Mouse (Mus musculus): ENCODE results near the gene Cryga.

The Cryga gene

DNA sequence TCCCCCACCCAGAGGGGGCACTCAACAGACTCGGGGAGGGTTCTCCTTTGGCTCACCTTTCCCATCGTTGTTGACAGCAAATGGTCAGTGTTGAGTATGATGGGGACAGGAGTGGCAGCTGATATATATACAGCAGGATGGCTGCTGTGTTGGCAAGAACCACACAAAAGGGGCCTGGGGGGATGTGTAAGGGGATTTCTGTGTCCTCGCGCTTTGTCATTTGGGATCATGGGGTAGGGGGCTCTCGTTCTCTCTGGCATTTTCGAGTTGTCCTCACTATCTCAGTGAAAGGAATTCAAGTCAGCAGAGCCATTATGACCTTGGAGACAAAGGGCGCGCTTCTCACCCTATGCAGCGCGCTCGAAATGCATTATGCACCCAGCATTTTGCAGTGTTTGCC is at the start of gene Cryga:
TSS of gene Cryga (minus strand) at position 101 of the 400 bp plus-strand sequence.
- DNase-seq, result no peak

DNA sequence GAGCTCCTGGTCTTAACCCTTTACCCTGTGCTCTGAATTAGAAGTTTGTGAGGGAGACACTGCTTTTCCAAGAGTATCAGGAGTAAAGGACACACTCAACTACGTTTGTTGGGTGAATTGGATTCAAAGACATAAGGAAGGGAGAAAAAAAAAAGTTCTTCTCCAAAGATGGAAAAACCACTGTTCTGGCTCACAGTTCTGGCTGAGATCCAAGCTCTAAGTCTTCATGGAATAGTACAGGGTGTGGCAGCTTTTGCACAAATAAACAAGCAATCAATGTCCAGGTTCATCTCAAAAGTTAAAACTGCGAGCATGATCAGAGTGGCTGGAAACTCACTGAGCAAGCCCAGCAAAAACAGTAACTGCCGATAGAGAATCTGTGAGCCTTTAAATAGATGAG is 44.8 kb upstream of the Cryga start:
- no peak for DNase-seq

DNA sequence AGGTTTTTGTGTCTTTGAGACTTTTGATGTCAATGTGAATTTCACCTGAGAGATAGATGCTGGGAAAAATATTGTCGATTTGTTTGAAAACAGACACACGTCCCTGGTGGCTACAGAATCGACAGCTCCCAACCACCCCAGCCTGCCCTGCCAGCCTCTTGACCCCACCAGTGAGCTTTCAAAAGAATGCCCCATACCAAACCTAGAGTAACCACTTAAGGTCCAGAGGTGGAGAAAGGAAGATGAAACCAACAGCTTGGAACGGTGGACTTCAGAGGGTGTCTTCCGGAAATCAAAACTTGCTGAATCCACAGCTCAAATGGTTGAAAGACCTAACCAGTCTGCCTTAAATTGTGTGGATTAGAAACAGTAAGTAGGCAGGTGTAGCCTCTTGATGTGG is 44.2 kb upstream of the Cryga start:
- DNase-seq, result no peak

DNA sequence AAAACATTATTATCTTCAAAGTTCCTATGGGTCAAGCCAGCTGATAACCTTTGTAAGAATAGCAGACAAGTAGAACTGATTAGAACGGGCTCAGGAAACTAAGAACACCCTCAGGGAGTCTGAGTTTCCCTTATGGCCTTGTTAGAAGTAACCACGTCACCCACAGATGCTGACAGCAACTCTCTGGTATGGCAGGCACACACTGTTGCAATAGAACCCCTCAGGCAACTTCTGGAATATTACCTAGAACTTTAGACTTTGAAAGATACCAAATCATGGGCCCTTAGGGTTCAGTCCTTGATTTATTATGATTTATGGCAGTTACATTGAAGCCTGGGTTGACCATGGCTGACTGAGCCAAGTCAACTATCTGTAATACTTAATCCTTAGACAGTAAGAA is 43.4 kb upstream of the Cryga start:
- DNase-seq, result no peak

DNA sequence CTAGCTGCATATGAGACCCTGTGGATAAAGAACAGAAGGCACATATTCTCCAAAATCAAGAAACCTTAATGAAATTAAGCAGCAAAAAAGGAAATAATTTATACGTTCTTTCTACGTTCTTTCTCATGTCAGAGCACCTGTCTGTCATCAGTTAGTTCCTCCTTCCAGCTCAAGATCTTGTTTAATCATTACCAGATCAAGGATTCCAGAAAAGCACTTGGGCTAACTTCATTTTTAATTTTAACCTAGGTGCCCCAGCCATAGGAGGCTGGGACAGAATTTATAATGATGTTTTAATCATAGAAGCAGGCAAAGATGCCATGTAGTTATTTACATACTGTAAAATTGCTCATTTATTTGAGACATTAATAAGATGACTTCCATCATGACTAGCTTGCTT is 41.6 kb upstream of the Cryga start:
- DNase-seq, result no peak

DNA sequence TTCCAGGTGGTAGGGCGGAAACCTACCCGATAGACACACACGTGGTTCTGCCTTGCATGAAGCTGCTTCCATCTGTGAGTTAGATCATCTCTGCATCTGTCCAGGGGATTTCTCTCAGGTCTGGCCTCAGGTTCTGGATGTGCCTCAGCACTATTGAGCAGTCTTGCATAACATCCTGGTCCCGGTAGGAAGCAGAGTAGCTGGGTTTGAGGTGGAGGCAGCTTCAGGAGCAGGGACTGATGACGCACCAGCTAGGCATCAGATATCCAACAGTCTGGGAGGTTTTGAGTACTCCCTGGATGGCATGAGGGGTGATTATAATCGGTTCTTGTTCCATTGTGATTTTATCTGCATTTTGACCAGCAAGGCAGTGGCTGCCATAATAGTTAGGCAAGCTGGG is 34.4 kb upstream of the Cryga start:
- DNase-seq, result no peak

DNA sequence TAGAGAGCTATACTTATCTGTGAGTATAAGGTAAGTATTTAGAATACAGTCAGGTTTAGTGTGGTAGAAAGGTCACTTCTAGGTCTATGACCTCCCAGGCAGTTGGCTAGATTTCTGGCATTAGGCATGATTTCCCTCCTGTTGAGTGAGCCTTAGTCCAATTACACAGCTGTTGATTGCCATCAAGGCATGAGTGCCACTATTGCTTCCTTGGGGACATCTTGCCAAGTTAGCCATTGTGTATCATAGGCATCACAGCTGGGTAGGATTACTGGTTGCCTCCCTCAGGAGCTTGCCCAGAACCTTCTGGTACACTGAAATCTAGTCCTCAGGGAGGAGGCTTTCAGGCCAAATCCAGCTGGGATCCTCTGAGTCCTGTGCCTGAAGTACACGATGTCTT is 29.7 kb upstream of the Cryga start:
- no peak for DNase-seq

DNA sequence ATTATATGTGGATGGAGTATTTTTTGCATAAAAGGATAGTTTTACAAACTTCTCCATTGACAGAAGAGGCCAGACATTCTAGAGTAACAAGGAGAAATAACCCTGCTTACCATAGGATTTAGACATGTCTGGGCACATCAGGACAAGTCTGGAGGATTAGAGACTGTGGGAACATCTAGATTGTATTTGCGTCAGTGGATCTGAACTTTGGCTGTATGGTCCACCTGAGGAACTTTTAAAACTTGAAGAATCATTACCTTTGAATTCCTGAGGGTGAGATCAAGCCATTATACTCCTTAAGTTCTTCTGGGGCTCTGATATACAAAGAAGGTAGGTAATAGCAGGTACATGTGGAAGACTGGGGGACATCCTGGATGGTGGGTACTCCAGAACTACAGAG is 28.5 kb upstream of the Cryga start:
- DNase-seq, result no peak

DNA sequence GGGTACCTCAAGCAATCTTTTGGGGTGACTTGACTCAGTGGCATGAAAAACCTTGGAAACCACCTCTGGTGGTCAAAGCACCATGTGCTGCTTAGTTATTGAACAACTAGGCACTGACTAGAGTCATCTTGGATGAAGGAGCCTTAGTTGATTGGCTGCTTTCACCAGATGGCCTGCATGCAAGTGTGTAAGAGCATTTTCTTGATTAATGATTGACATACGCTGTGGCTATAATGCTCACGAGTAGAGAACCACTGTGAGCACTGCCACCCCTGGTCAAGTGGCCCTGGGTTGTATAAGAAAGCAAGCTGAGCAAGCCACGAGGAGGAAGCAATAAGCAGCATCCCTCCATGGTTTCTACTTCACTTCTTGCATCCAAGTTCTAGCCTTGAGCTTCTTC is 27.1 kb upstream of the Cryga start:
- DNase-seq, result no peak

DNA sequence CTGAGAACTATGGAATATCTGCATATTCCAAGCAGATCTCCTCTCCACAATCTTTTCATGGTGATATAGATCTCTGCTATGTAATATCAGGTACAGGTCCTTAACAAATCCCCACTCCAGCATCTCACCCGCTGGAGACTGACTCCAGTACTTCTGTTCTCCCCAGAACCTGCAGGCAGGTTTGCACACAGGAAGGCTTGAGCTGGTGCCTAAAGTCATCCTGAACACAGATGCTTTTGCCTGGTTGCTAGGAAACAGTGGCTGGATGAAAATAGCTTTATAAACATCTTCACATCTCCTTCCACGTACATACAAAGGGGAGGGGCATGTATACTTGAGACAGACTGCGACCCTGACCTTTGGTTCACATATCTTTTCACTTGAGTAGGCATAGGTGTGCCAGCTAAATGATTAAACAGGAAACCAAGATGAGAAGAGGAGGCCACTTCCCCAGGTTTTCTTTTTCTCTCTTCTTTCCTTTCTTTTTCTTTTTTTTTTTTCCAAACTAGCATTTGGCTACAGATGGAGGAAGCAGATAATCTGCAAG is 26.5 kb upstream of the Cryga start:
- DNase-seq, result no peak

DNA sequence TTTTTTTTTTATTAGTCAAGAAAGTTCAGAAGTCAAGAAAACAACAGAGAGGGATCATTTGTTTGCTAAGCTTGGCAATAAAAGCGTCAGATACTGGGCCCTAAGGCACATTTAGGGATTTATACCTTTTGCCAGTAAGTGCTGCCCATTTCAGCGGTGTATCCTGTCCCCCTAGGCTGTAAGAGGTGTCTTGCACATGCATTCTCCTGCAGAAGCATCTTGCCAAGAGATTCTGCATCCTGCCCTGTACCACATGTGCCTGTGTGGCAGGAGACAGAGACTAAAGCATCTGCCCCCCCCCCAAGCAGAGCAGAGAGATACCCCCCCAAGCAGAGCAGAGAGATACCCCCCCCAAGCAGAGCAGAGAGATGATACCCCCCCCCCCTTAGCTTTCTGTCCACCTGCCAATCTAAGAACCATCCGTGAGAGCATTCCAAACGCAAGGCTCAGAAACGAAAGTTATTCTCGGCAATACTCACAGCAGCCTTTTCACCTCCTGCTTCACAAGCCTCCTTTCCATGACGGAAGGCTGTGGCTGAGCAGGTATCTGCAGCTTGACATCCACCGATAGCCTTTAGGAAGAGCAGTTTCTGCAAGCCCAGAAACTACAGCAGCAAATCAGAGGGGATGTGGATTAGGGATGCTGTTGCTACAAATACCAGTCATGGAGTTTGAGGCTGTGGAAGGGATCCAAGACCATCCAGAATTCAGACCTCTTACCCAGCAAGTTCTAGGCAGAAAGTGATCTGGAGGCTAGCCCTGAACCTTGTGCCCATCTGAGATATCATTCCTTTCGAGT is 19.6 kb upstream of the Cryga start, which contains the start of gene D630023F18Rik:
TSS of gene D630023F18Rik (minus strand) at position 641 of the 799 bp plus-strand sequence.
- no peak for DNase-seq

DNA sequence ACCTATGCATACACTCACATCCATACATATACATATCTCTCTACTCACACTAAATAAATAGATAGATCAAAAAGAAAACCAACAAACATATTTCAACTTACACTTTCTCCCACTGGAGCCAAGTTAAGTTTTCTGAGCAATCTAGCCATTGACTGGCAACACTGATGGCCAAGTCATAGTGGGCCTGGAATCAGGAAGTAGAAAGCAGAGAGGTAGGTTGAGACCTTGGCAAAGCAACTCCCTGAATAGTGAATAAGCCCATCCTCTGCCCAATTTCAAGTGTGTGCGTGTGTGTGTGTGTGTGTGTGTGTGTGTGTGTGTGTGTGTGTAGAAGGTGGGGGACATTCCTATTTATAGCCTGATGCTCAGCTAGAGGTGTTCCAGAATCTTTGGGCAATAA is 16.3 kb upstream of the Cryga start, which contains the start of gene Gm28845:
TSS of gene Gm28845 (minus strand) at position 121 of the 400 bp plus-strand sequence.
- DNase-seq, result no peak

DNA sequence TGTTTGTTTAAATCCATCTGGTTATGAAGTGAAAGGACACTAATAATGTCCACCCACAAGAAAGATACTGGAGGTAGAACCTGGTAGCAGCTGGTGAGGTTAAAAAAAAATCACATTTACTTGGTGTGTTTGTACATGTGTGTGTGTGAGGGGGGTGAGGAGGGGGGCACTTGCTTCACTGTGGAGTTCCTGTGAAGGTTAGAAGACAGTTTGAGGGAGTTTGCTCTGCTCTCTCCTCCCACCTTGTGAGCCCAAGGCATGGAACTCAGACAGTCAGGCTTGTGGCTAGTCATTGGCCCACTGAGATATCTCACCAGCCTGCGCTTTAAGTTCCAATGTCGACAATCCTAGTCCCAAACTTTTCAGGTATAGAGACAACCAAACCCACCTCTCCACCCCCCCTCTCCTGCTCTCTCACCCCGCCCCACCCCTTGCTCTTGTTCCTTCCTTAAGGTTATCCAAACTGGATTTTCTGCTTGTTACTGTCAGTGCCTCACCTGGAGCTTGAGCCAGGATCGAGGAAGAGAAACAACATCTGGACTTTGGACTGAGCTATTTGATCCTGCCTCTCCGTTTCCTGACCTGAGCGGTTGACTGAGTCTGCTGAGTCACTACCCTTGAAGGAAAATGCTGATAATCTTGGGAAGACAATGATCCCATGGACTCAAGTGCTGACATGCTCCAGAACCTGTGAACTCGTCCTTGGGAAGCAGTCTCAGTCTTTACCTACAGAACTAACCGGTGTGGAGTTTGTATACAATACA is 15.2 kb upstream of the Cryga start:
- DNase-seq, result no peak

DNA sequence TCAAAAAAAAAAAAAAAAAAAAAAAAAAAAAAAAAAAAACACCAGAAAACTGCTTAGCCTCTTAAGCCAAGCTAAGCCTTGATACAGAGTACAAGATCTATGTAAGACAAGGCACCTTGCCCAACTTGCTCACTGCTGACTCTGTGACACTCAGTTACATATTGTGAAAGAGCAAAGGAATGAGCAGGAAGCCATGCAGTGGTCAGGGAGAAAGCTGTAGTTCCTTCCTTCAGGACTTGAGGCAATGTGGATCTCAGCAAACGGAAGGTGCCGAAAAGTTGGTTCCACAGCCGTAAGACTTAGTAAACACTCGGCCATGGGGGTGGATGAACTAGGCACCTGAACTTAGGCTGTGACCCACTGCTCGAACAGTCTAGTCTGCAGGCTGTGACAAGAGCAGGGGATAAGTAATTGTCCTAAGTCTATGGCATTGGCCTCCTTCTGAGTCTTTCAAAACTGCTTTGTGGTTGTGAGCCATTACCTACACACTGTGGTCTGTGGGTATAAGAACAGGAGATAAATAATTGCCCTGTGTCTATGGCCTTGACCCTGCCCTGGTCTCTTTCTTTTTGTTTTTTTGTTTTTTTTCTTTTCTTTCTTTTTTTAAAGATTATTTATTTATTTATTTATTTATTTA is 10.5 kb upstream of the Cryga start:
- DNase-seq, result no peak

DNA sequence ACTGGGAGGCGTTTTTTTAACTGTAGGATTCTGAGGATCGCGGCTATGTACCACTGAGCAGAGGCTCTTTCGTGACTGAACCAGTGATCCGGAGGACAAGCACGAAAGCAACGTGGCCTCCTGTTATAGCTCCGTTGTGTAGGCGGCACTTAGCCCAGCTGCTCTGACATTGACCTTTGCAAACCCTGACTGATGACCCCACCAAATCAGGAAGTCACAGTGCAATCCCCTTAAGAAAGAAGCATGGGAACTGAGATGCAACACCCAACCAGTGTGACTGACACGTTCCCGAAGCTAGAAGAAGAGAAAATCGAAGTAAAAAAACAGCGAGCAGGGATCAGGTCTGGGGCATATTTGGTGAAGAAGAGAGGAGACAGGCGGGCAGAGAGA is 9.6 kb upstream of the Cryga start:
- no peak for DNase-seq

DNA sequence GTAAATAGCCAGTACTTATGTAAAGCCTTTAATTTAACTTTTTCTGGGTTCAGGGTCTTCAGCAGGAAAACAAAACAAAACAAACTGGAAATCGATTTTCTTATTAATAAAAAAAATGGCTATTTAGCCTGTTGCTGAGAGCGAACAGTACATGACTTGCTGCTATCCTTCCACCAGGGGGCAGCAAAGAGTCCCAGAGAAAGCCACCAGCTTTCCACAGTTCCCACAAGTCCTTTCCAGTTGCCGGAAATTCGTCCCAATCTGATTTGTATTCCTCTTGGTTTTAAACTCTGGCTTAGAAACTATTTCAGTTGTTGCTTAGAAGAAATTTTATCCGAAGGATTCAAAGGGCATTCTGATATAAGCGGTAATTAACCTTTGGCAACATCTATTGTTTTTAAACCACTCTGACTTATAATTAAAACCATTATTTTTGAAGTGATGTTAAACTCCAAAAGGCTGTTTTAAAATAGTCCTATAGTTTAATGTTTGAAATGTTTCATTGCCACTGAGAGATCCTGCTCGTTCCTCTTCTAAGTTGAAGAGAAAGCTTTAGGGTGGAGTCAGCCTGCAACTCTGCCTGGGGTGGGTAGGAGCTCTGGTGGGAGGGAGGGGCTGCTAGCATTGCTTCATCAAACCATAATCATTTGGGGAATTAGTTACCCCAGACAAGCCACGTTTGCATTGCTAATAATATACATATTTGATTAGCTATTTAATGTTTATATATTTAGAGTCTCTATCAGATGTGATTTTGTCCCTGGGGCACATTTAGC is 9.0 kb upstream of the Cryga start:
- peak; percentile 59 to 62 for DNase-seq

DNA sequence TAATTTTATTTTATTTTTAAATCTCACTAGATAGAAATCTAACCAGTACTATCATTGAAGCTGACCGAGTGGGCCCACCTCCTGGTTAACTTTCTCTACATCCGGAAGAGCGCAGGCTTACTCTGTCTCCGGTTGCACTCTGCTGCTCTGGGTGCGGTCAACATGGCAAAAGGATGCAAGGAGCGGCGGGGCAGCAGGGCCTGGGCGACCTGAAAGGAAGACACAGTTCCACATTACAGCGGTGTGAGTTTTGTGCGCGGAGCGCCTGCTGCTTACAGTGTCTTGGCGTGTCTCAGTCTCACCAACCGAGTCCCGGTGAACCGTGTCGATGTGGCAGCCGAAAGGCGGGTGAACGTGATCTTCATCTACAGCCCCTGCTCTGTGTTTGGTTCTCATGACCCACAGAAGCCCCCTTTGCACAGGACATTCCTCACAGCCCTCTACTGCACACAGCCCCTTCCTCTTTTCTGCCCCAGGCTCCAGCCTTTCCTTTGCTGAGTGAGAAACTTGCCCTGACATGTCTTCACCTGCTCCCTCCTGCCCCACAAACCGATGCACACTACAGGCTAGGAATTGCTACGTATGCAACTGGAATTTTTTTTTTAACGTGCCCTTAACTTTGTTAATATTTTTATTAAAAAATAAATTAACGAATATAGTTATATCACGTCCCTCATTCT is 6.7 kb upstream of the Cryga start:
- no peak for DNase-seq

DNA sequence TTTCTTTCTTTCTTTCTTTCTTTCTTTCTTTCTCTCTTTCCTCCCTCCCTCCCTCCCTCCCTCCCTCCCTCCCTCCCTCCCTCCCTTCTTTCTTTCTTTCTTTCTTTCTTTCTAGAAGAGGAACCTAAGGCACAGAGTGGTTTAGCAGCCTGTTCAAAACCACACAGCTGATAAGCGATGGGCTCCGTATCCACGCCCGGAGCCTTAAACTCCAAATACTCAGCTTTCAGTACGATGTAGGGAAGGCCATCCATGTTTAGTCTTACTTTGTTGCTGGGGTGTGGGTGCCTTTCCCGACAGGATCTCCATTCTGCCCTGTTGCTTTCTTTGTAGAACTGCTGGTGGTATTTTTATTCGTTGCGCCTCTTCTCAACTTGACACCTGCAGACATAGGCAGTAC is 6.0 kb upstream of the Cryga start:
- DNase-seq, result no peak

DNA sequence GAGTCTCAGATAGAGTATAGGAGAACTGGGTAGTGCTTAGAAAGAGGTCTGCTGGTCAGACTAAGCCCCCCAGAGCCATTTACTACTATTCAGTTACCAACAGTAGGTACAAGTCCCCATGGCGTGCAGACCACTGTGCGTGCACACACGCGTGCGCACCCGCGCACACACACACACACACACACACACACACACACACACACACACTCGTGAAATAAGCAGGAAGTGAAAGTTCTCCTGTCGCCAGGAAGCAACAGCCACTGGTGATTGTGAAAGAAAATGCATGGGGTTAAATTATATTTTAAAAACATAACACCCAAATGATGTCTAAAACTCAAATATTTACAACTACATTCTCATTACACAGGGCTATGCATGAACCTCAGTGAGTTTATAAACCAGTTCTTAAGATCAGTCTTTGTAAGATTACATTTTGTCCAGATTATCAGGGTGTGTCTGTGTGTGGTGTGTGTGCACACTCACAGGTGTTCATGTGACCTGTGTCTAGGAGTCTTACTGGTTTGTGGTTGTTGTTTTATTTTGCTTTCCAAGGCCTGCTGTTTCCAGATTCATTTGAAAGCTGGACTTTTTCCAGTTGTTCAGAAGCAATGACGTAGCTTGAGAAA is 4.6 kb upstream of the Cryga start:
- DNase-seq, result no peak

DNA sequence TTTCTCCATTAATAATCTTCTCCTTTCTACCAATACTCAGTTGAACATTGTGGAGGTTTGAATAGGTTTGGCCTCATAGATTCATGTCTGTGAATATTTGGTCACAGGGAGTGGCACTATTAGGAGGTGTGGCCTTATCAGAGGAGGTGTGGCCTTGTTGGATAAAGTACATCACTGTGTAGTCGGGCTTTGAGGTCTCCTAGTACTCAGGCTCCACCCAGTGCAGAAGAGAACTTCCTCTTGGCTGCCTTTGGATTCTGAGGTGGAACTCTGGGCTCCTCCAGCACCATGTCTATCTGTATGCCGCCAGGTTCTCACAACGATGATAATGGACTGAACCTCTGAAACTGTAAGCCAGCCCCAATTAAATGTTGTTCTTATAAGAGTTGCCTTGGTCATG is 6.2 kb downstream of the Cryga start:
- DNase-seq, result no peak

DNA sequence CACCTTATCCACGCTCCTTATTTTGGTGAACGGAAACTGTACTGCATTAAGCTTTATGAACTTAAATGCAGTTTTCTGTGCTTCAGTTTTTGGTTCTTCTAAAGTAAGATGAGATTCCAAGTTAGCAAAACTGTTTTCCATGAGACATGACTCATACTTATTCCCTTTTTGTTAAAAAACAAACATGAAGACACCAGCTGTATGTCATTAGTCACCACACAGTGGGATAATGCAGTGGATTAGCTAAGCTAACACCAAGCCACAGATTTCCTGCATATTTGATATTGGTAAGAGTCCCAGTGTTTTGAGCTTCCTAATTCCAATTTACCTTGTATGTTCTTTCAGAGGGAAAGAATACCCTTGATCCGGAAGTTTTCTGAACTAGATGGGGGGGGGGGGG is 11.6 kb downstream of the Cryga start:
- no peak for DNase-seq

DNA sequence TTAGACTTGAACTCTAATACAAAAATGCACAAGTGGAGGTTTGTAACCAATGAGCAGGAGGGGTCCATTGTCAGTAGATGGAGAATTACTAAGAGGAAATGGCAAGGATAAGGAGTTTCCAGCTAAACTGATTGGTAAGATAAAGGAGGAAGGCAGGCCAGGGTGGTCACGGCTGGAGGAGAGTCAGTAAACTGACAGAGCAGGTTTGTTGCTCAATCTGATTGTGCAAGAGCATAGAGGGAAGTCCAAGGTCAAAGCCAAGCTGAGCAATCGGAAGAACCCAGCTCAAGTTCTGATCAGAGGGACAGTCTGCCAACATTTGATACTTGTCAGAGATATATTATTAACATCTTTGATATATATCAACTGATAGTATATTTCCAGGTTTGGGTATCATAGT is 12.8 kb downstream of the Cryga start:
- no peak for DNase-seq
